Mouse (Mus musculus): Measurements from ENCODE around the gene Olfr713.

GRCm38 (mm10) chr7:107005972-107006371 lies 25.0 kb upstream of the Olfr713 start, which contains the start of gene Olfr2:
- no peak for TF ChIP-seq POLR2A (IDR thresholded peaks at IDR 0.05; ENCODE audit: insufficient read depth, low read length)
- TF ChIP-seq CTCF (IDR thresholded peaks at IDR 0.05; ENCODE audit: low read depth, low read length): no peak
- TF ChIP-seq EP300 (IDR thresholded peaks at IDR 0.05; ENCODE audit: insufficient read depth, low read depth, low read length): no peak

Measured in ES-Bruce4 (cell line).